Mouse (Mus musculus) embryonic fibroblast, embryonic 13.5 days (primary cell): ENCODE results near the gene Cops9.

Source experiments
- CTCF ChIP-seq: IDR thresholded peaks from 2 replicates; pipeline ENCODE4 v1.5.1; 2011; ENCODE audit warnings: mild to moderate bottlenecking, control low read depth, low read length, moderate library complexity, borderline replicate concordance; ENCODE audit not compliant: insufficient read depth
- POLR2A ChIP-seq: IDR thresholded peaks from 2 replicates; pipeline ENCODE4 v1.6.1; 2011; ENCODE audit warnings: low read depth, mild to moderate bottlenecking, control low read depth, low read length, moderate library complexity

GRCm38 (mm10) chr1:92678757-92679156 is 37.0 kb upstream of the Cops9 start:
- no peak for TF ChIP-seq POLR2A
- TF ChIP-seq CTCF = no peak
